Mouse (Mus musculus): ENCODE results near the gene Dzip3.
A peak's percentile ranks its signal among the peaks of the same experiment; 100 is the strongest.

Gene Dzip3

DNA sequence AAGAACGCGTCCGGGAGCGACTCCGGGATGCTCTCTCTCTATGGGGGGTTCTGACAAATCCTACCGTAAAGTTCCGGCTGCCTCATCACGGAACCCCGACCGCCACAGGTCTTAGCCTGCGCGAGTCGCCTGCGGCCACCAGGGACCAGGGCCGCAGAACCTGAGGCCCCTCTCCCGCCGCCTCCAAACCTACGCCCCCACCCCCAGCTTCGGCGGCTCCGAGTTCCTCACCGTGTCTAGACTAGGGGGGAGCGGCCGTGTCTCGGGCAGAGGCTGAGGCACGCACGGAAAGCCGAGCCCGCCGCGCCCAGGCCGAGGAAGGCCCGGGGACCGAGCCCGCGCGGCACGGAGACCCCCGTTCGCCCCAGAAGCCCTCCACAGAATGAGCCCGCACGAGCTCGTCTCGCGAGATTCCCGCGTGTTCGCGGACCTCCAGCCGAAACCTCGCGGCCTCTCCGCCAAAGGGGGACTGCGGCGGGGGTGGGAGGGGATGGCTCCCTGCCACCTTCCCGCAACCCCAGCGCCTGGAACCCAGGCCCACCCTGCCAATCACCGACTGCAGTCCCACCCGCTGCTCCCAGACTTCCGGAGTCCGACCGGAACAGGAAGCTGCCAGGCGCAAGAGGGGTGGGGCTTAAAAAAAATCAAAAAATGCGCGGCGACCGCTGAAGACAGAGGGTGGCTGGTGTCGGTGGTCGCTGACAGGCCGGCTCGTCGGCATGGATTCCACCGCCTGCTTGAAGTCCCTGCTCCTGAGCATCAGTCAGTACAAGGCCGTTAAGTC, at the start of gene Dzip3, which contains the start of gene Cip2a:
TSS of gene Dzip3 (minus strand) at position 607 of the 784 bp plus-strand sequence.
TSS of gene Cip2a (plus strand) at position 627 of the 784 bp plus-strand sequence.
- peak; percentile 97 for ATAC-seq (ENCODE audit: low TSS enrichment)

DNA sequence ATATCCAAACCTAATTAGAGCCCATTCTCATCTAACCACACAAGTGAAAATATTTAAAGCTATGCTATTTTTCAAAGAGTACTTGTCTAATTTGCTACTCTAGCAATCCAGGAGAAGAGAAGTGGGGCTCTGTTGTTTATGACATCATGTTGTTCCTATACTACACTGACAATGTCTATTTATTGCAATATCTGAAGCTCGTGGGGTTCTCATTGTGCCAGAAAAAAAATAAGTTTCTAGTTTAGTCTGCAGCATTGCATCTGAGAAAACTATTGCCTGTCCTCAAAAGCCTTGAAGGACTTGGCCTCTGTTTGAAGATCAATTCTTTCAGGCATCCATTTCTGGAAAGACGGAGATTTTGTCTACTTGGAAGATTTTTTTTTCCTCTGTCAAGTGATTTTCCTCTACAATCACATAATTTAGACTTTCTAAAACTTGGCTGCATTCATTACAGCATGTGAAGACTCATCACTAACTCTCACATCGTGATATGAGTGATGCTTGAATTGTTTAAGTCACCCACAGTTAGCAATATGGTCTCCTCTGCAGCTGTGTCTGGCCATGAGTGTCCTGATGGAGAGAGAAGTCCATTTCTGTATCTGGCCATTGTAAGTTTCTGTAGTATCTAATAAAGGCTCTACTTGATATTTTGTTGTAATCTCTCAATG, 46.7 kb upstream of the Dzip3 start:
- peak; percentile 64 for ATAC-seq (ENCODE audit: low TSS enrichment)

DNA sequence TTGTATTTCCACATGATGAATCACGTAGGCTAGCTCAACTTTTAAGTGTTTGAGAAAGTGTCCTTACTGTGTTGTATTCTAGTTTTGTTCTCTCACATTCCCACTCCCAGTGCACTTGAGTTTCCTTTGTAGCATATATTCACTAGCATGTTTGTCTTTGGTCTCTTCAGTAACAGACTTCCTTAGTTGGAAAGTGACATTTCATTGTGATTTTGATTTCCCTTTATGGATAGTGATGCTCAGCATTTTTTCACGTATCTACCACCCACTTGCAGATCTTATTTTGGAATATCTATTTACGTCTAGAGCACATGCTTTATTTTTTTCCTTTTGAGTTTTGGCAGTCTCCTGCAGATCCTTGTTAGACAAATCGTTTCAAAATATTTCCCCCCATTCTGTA, 43.8 kb upstream of the Dzip3 start:
- ATAC-seq (ENCODE audit: low TSS enrichment): peak; percentile 97

DNA sequence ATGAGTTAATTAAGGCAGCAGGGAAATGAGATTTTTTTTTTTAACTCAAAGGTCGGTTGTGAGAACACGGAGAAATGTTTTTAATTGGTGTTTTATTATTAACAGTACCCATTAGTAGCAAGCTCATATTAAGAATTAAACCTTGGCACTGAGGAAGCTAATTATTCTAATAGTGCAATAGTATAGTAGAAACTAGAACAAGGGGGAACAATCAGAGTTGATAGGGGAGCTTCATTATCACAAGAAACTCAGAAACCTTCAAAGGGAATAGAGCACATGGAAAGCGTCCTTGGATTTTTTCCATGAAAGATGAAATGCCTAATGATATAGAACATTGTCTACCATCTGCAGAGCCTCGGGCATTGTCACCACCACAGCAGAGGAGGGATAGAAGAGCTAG, 41.9 kb upstream of the Dzip3 start:
- ATAC-seq (ENCODE audit: low TSS enrichment): no peak

DNA sequence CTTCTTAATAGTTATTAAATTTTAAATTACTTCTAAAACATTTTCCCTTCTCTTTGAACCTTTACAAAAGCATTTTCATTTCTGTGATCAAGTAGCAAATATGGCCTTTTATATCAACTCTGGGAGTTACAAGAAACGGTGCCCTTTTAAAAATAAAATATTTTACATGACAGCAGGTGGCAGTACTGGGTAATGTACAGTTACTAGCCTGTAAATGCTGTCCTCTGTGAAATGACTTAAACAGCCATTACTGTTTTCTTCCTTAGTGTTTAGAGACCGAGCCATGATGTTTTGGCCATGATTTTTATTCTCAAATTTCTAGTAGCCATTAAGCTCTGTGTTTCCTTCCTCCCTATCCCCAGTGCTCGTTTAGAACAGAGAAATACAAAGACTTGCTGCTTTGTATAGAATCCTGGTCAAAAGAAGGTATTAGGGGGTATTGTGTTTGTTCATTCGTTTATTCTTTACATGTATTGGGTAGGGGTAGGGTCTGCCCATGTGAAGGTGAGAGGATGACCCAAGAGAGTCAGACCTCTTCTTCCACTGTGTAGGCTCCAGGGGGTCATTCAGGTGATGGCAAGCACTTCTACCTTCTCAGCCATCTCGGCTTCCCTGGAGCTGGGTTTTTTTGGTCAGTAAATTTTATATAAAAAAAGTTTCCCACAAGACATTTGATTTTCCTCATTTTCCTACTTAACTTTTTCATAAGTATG, 22.8 kb upstream of the Dzip3 start:
- peak; percentile 91 for ATAC-seq (ENCODE audit: low TSS enrichment)

DNA sequence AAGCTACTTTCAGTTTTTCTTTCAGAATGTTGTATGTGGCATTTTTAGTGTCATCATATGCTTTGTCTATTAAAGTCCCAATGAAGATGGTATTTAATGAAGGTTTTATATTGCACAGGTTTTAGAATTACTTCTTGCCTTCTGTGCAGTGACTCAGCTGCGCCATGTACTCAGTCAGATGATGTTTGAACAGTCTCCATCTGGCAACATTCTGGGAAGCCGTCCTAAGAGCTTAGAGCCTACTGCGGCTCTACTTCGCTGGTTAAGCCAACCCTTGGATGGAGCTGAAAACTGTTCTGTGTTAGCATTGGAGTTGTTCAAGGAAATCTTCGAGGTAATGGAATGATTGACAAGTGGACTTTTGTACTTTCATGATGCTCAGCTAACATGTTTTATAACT, 10.2 kb upstream of the Dzip3 start:
- ATAC-seq (ENCODE audit: low TSS enrichment): peak; percentile 96

DNA sequence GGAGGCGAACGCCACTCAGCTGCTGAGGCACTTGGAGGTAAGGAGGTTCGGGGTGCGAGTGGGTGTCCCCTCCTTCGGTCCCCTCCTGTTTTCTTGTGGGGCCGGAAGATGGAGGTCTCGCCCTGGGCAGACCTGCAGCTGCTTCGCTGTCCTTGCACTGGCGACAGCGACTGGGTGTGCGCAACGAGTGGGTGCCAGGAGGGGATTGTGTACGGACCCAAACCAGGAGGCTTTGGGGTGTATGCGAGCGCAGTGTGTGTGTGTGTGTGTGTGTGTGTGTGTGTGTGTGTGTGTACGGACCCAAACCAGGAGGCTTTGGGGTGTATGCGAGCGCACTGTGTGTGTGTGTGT, 353 bp upstream of the Dzip3 start:
- no peak for ATAC-seq (ENCODE audit: low TSS enrichment)

DNA sequence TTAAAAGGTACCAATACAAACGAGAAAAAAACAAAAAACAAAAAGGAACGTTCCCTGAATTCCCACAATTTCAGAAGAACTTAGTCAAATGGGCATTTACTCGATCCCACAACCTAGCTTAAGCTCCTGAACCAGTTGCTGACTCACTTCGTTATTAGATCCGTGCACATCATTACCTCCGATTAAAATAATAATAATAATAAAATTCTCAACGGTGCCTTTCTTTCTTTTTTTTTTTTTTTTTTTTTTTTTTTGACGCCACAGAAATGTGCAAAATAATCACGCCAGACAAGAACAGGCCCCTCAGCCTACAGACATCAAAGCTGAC, 770 bp downstream of the Dzip3 start:
- ATAC-seq (ENCODE audit: low TSS enrichment): no peak

DNA sequence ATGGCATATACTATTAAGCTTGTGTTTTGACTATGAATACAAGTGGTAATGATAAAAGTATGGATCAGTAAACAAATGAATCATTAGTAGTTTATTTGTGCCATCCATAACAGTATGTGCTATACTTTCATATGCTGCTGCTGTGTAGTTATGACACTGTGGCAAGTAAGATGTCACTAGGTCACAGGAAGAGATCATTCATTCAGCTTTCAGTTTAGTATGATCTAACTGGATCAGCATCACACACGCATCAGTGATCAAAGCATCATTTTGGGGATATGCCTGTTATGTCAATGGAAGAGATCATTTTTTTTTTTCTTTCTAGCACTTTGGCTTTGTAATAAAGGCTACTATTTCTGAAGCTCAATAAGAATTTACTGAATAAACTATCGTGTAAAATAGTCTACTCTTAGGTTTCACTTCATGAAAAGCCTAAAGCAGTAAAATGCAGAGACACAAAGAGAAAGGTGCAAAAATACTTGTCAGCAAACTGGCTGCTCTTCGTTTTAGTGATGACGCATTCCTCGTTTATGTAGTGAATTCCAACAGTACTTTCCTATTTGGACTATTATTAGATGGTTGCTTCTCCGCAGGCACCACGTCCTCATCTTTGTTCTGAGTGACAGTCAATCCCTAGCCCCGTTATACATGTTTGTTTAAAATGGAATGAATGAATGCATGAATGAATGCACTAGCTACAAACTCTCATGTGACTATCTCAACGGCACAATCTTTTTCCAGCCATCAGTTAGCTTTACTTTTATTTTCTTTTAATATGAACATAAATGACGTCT, 1.3 kb downstream of the Dzip3 start:
- ATAC-seq (ENCODE audit: low TSS enrichment): peak; percentile 26; the same call in 1 of the 2 replicates

DNA sequence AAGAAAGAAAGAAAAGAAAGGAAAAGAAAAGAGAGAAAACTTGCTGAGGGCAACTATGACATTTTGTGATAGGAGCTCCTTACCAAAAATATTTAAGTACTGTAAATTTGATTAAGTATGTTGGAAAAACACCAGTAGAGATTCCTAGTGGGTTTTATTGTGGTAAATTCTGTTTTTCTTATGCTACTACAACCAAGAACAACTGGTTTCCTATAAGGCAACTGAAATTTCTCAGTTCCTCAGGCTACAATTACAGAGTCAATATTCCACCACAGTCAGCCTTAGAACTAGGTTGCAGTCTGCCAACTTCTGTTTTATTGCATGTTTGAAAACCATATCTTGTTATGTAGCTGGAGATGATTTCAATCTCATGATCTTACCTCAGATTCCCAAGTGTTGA, 4.3 kb downstream of the Dzip3 start:
- ATAC-seq (ENCODE audit: low TSS enrichment): no peak

DNA sequence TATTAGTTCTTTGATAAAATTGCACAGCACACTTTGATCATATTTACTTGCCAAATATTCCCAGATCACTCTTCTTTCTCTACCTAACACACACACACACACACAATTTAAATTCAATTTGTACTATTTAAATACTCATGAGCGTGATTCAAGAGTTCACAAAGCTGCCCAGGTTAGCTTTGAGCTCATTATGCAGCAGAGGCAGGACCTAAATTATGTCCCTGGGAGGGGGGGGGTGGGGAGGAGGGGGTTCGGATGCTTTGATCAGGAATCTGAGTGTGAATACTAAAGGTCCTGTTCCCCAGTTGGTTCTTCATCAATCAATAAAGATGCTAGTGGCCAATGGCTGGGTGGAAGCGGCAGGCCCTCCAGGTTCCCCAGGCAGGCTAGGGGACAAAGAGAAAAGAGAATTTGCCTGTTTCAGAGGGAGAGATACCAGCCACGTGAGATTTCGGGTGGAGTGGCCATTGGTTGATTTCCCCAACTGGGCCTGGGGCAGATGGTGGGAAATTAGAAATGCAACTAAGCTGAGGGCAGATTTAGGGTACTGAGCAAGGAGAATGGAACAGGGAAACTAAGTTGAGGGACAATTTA, 8.8 kb downstream of the Dzip3 start:
- ATAC-seq (ENCODE audit: low TSS enrichment): no peak

DNA sequence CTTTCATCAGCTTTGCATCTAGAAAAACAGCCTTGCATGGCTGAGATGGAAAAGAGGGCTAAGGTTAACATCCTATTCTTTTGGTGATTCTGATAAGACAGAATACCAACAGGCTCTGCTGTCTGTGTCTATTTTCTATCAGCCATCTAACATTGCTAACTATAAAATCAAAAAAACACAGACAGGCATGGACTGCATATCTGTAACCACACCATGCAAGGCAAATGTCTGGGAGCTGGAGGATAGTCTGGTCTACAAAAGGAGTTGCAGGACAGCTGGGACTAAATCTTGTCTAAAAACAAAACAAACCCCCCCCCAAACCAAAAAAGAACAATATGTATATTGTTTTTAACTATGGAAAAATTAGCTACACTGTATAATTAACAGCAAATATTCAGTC, 14.0 kb downstream of the Dzip3 start:
- no peak for ATAC-seq (ENCODE audit: low TSS enrichment)

DNA sequence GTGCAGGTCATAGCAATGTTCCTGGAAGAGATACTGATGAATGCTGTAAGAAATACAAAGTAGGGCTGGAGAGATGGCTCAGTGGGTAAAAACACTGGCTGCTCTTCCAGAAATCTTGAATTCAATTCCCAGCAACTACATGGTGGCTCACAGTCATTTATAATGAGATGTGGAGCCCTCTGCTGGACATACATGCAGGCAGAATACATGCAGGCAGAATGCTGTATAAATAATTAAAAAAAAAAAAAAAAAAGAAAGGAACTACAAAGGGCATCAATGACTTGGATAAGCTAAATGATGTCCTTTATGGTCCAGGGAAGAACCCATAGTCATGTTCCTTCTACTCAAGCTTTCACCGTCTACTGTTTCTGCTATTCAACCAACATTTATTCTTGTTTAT, 20.4 kb downstream of the Dzip3 start:
- 0 out of 2 replicates have a peak, but pooled peaks have one; percentile 34 for ATAC-seq (ENCODE audit: low TSS enrichment)

DNA sequence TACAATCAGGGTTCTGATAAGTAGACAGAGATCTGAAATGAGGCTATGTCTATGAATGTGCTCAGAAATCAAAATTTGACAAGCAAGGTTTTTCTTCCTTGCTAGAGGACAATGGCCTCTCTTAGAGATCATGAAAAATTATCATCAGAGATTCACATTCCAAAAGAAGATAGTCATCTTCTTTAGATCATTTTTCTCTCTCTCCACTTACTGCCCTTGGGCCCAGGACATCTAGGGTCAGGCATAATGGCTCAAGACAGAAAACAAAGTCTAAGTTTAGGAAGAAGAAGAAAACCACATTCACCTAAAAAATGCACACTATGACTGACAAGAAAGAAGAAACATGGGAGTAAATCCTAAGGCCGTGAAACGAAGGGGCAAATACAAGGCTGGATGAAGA, 21.0 kb downstream of the Dzip3 start:
- ATAC-seq (ENCODE audit: low TSS enrichment): no peak

DNA sequence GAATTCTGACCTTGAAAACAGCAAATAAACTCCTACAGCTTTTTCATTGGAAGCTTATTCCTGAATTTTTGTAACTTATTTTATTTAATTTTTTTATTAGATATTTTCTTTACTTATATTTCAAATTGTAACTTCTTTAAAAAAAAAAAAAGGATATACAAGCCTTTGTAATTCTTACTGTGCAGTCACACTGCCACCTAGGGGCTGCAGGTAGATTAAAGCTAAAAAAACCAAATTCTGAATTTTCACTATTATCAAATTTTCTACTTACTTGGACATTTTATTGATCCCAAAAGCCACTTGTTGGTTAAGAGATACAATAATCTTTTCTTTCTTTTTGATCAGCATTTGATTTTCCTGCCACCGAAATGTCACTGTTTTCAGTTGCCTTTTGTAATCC, 52.2 kb downstream of the Dzip3 start:
- no peak for ATAC-seq (ENCODE audit: low TSS enrichment)

DNA sequence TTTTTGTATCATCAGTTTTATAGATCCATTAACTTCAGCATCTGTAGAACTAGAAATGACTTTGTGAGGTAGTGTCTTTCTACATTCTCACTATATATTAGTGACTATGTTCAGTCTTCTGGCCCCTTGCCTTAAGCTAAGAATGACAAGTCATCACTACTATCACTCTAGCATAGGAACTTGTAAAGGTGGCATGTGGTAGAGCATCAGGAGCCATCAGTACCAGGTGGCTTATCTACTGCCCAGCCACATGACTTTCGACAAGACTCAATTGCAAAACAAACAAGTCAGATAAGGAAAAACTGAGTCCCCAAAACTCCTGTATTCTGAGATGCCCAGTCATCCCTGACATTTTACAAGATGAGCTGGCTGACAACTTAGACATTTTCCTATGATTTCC, 70.2 kb downstream of the Dzip3 start:
- ATAC-seq (ENCODE audit: low TSS enrichment): no peak

DNA sequence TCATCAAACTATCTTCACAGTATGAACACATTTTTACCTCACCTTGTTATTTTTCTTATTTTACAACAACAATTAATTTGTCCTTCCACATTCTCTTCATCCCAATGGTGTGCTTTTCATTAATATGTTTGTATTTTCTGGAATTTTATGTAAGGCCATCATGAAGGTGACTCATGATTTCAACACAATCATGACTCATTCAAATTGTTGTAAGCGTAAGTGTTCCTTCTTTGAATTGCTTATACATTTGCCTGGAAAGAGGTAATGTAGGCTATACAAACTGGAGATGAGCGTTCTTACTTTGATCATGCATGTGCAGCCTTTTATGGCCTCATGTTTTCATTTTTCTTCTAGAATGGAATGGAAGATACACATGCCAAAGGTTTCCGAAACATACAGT, 80.8 kb downstream of the Dzip3 start:
- peak; percentile 23; the same call in 1 of the 2 replicates for ATAC-seq (ENCODE audit: low TSS enrichment)

DNA sequence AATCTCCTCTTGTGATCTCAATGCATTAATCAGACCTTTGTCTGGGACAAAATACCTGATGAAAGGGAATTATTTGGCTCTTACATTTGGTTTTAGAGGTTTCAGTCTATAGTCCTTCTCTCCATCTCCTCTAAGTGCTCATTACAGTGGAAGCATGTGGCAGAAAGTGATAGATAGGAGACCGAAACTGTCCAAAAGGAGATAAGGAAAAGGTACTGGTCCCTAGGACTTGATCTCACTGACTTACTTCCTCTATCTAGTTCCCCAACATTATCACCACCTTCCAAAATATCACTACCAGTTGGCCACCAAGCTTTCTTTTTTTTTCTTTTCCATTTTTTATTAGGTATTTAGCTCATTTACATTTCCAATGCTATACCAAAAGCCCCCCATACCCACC, 82.8 kb downstream of the Dzip3 start:
- ATAC-seq (ENCODE audit: low TSS enrichment): no peak

DNA sequence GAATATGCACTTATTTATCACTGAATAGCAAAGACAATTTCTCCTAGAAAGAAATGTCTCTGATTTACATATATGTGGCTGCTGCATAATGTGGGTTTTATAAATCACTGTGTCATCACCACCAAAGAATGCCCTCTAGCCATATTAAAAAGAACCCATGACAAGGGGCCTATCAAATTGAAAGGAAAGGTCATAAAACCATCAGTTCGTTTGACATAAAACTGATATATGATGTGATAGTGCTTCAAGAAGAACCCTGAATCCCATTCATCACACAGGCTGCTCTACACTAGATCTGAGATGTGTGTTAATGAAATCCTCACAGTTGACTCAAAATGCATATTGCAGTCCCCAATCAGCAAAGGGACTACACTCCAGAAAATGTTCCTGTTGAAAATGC, 94.1 kb downstream of the Dzip3 start:
- no peak for ATAC-seq (ENCODE audit: low TSS enrichment)

DNA sequence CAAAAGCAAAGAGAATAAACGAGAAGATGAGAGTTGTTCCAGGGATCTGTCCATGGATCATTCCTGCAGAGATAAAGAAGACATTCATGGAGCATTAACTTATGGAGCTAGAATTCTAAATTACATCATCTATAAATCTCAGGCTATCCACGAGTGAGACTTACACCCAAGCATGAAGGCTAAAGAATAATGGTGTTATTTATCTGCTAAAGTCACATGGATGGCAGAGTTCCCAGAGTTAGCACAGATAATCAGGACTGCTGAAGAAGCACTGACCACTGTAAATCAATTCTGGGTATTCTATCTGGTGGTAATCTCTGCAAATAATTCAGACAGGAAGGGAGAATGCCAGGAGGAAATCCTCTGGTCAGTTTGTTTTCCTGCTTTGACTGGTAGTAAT, 103.2 kb downstream of the Dzip3 start:
- no peak for ATAC-seq (ENCODE audit: low TSS enrichment)
